Mouse (Mus musculus) limb, embryonic 13.5 days (tissue): ENCODE data around the gene Tmem167b. TPM values are rescaled to one million over a fixed set of nuclear protein-coding genes. Genes with fewer than 3 reads are reported as not detected.

Experiments used
- ATAC-seq: fragments of 200-750 bp; cut with Nextera tagmentation; 2 replicates; pipeline ENCODE4 v1.8.0; 2017; ENCODE audit warnings: low read depth, moderate number of reproducible peaks, moderate TSS enrichment; ENCODE audit not compliant: low FRiP score
- H3K27ac ChIP-seq: fragments of 300-500 bp; sonication (generic); 2 replicates; pipeline ENCODE4 v1.5.1; 2015; ENCODE audit warnings: inconsistent platforms, mild to moderate bottlenecking, moderate library complexity
- H3K27me3 ChIP-seq: fragments of 300-500 bp; sonication (generic); 2 replicates; pipeline ENCODE4 v1.6.1; 2015; ENCODE audit warnings: mild to moderate bottlenecking, inconsistent platforms
- H3K36me3 ChIP-seq: fragments of 300-500 bp; sonication (generic); 2 replicates; pipeline ENCODE4 v1.6.1; 2015; ENCODE audit warnings: inconsistent platforms, mild to moderate bottlenecking, moderate library complexity
- H3K4me1 ChIP-seq: fragments of 300-500 bp; sonication (generic); 2 replicates; pipeline ENCODE4 v1.6.1; 2015; ENCODE audit warnings: inconsistent platforms
- H3K4me2 ChIP-seq: fragments of 300-500 bp; sonication (generic); replicated peaks from 2 replicates; pipeline ENCODE4 v1.6.1; 2015; ENCODE audit warnings: inconsistent platforms, mild to moderate bottlenecking, moderate library complexity
- H3K4me3 ChIP-seq: fragments of 300-500 bp; sonication (generic); 2 replicates; pipeline ENCODE4 v1.5.1; 2015; ENCODE audit warnings: moderate library complexity, mild to moderate bottlenecking, inconsistent platforms
- H3K9ac ChIP-seq: fragments of 300-500 bp; sonication (generic); 2 replicates; pipeline ENCODE4 v1.6.1; 2015; ENCODE audit warnings: mild to moderate bottlenecking, inconsistent platforms
- H3K9me3 ChIP-seq: fragments of 300-500 bp; sonication (generic); 2 replicates; pipeline ENCODE4 v1.6.1; 2016; ENCODE audit warnings: inconsistent platforms
- WGBS: fragments of 180-500 bp; shearing (Covaris S2); methylation state at CpG from one replicate; pipeline ENCODE4 v1.1.7; 2015; 5-methylcytosine and 5-hydroxymethylcytosine counted together
- polyA plus RNA-seq: library from polyadenylated mRNA; unstranded; fragments of >200 nt; fragmentation: Nextera tagmentation; extraction: Ambion mirVana; gene quantifications from 2 replicates; pipeline ENCODE4 v1.2.1, GENCODE M21; 2015

Gene Tmem167b
- 46.4 and 47.8 TPM in 2 replicates for polyA plus RNA-seq

DNA sequence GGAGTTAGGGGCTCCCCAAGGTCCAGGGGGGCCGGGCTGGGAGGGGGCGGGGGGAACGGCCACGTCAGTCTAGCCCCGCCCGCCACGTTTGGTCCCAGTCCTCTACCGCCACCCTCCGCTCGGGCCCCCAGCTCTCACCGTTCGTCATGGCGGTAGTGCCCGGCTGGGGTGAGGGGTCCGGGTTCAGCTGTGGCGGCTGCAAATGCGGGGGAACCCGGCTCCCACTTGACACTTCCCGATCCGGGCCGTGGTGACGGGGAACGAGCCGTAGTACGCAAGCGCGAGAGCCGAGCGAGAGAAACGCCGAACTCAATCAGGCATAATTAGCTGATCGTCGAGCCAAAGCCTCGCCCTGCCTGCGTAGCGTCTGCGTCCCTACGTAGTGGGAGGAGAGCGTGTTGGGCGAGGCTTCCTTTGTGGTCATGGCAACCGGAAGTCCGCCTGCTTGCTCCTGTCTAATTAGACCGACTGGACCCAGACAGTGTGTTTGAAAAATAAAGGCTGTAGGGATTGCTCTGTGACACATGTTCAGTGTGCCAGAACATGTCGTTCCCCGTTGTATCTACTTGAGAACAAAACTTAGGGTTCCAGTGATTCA lies at the start of gene Tmem167b:
TSS of gene Tmem167b (minus strand) at position 334 of the 598 bp plus-strand sequence.
- H3K27me3 ChIP-seq, result no peaks in the 10 kb centered on the region

DNA sequence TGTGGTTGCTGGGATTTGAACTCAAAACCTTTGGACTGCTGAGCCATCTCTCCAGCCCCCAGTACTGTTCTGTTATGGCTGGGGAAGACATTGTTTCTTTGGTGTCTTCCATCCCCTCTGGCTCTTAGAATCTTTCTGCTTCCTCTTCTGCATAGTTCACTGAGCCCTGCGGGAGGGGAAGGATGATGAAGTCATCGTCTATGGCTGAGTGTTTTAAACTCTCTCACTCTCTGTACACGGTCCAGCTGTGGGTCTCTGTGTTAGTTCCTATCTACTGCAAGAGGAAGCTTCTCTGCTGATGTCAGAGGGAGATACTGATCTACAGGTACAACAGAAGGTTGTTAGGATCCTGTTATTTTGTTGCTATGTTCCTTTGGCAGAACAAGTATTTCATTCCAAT lies 46.6 kb upstream of the Tmem167b start:
- Histone ChIP-seq H3K4me1 (no peaks in the 10 kb centered on the region), H3K27me3 (no peaks in the 10 kb centered on the region), H3K27ac (no peak overlapping the region), H3K4me2 (no peak overlapping the region), H3K9ac (no peak overlapping the region), H3K4me3 (no peak overlapping the region), H3K36me3 (peaks cover 9% of the 10 kb centered on the region; the same call in 1 of the 2 replicates), H3K9me3 (no peaks in the 10 kb centered on the region)
- WGBS, result 77% methylated on average over 3 of the region's 3 CpGs
- ATAC-seq, result no peak

More for the DNA sequence above, at the start of gene Tmem167b:
- Histone ChIP-seq H3K9ac (peak within 1 kb of the TSS; percentile 79), H3K4me1 (peaks cover 20% of the 10 kb centered on the region), H3K9me3 (no peaks in the 10 kb centered on the region), H3K4me3 (peak within 1 kb of the TSS; percentile 64), H3K4me2 (peak within 1 kb of the TSS; percentile 87), H3K27ac (peak within 1 kb of the TSS; percentile 85), H3K36me3 (peaks cover 28% of the 10 kb centered on the region)
- WGBS, result under 1% methylated on average over 41 of the region's 45 CpGs
- ATAC-seq, result peak; percentile 96

DNA sequence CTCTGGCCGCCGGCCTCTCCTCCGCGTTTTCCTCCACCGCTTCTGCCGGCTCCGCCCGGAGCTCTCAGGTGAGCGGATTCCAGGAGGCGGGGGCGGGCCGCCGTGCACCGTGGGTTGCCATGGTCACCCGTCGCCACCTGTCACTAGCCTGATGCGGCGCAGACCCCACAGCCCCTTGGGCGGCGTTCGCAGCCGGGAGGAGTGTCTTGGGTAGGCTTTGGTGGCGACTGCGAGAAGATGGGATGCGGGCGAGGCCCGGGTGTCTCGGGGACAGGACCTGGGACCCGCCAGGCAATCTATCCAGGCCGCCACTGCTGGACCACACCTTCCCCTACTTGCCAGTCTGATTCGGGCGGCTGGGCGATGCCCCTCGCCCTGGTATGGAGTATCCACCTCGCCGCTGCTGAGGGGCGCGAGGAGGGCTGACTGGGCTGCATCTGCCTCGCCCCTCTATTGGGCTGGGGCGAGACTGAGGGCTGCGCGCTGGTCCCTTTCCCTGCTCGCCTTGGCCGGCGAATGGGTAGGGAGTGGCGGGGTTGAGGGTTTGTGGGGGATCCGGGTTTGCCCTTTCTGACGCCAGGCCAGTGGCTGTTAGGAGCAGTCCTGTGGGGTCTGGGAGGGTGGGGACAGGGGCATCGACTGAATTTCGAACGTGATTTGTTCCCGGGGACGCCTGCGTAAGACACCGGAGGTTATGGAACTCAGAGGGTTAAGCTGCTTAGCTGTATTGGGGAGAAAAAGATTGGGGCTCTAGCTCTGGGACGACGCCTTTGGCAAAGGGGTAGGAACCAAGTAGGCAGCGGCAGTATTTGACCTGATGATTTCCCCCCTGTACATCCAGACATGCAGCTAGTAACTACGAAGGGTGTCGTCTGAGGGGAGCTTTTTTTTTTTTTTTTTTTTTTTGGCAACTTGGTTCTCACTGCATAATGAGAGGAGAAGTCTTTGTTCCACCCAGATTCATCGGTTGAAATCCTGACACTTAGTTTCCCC lies 29.6 kb upstream of the Tmem167b start:
- Histone ChIP-seq H3K4me3 (peak overlapping the region; percentile 72), H3K4me1 (peaks cover 15% of the 10 kb centered on the region), H3K9me3 (no peaks in the 10 kb centered on the region), H3K4me2 (peak overlapping the region; percentile 97), H3K36me3 (no peaks in the 10 kb centered on the region), H3K9ac (peak overlapping the region; percentile 75), H3K27ac (no peak overlapping the region), H3K27me3 (no peaks in the 10 kb centered on the region)
- peak; percentile 83 for ATAC-seq
- under 1% methylated on average over 60 of the region's 61 CpGs for WGBS

DNA sequence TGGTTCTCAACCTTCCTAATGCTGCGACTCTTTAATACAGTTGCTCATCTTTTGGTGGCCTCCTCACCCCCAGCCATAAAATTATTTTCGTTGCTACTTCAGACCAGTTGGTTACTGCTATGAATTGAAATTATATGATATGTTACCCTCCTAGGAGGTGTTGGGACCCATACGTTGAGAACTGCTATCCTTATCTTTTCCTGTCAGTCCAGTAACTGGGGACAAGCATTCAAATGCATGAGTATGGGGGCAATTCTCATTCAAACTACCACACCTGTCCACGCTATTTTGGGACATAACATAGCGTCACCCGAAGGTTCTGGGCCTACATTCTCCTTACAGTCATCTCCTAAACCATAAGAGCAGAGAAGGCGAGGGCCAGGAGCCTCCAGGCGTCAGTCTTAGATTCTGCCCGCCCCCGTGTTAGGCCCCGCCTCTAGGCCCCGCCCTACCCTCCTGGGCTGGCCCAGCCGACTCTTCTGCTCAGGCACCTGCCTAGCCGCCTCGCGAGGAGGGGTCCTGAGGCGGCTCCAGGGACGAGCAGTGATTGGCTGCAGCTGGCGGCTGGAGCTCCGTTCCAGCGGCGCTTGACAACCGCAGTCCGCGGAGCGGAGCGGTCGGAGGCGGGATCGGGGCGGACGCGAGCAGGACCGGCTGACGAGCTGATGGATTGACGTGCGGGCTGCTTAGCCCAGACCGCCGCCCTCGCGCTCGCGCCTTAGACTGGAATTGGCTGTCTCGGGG lies 28.7 kb upstream of the Tmem167b start, which contains the start of gene Wdr47:
TSS of gene Wdr47 (plus strand) at position 494 of the 744 bp plus-strand sequence.
- Histone ChIP-seq H3K9ac (peak within 1 kb of the TSS; percentile 75), H3K27ac (no peak within 1 kb of the TSS), H3K4me1 (peaks cover 15% of the 10 kb centered on the region), H3K9me3 (no peaks in the 10 kb centered on the region), H3K36me3 (no peaks in the 10 kb centered on the region), H3K4me3 (peak within 1 kb of the TSS; percentile 72), H3K4me2 (peak within 1 kb of the TSS; percentile 97), H3K27me3 (no peaks in the 10 kb centered on the region)
- WGBS, result 6% methylated on average over 44 of the region's 44 CpGs
- peak; percentile 99 for ATAC-seq

DNA sequence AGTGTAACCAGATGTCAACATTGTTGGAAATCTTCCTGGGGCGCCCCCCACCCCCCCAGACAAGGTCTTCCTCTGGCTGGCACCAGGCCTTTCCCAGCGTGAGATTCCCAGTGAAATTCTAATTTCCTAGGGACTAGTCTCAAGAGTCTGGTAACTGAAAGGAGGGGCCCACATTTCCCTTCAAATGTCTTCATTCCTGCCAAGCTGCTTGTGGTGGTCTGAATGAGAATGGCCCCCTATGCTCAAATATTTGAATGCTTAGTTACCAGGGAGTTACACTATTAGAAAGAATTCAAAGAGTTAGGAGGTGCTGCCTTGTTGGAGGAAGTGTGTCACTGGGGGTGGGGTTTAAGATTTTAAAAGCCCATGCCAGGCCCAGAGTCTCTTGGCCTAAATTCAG lies 26.2 kb upstream of the Tmem167b start:
- Histone ChIP-seq H3K36me3 (no peaks in the 10 kb centered on the region), H3K4me3 (no peak overlapping the region), H3K27ac (no peak overlapping the region), H3K27me3 (no peaks in the 10 kb centered on the region), H3K9ac (no peak overlapping the region), H3K4me2 (no peak overlapping the region), H3K9me3 (no peaks in the 10 kb centered on the region), H3K4me1 (peaks cover 15% of the 10 kb centered on the region)
- 41% methylated on average over 2 of the region's 2 CpGs for WGBS
- no peak for ATAC-seq

DNA sequence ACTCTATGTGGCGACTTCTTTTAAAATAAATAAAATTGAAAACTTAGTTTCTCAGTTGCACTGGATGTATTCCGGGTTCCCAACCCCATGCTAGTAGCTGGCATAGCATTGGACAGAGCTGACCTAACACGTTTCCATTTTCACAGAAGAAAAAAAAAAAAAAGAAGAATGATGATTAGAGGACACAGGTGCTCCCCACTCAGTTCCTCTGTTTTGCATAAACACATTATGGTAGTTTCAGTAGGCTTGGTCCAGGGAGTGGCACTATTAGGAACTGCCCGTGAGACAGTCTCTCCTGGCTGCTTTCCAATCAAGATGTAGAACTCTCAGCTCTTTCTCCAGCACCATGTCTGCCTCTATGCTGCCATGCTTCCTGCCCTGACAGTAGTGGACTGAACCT lies 22.3 kb upstream of the Tmem167b start:
- 82% methylated on average over 4 of the region's 4 CpGs for WGBS
- H3K9me3 ChIP-seq, result no peaks in the 10 kb centered on the region
- no peaks in the 10 kb centered on the region for H3K4me1 ChIP-seq
- H3K27me3 ChIP-seq, result no peaks in the 10 kb centered on the region
- no peak overlapping the region for H3K9ac ChIP-seq
- ATAC-seq, result no peak
- no peak overlapping the region for H3K4me3 ChIP-seq
- H3K27ac ChIP-seq, result no peak overlapping the region
- H3K36me3 ChIP-seq, result peaks cover 8% of the 10 kb centered on the region
- no peak overlapping the region for H3K4me2 ChIP-seq

GRCm38 (mm10) chr3:108574018-108574417 lies 11.8 kb upstream of the Tmem167b start:
- Histone ChIP-seq H3K27me3 (no peaks in the 10 kb centered on the region; the same call in 1 of the 2 replicates), H3K4me2 (no peak overlapping the region), H3K9ac (no peak overlapping the region), H3K4me1 (peaks cover 20% of the 10 kb centered on the region), H3K4me3 (no peak overlapping the region), H3K36me3 (peaks cover 14% of the 10 kb centered on the region), H3K27ac (no peak overlapping the region), H3K9me3 (no peaks in the 10 kb centered on the region)
- WGBS, result 84% methylated on average over 5 of the region's 5 CpGs
- ATAC-seq, result no peak

DNA sequence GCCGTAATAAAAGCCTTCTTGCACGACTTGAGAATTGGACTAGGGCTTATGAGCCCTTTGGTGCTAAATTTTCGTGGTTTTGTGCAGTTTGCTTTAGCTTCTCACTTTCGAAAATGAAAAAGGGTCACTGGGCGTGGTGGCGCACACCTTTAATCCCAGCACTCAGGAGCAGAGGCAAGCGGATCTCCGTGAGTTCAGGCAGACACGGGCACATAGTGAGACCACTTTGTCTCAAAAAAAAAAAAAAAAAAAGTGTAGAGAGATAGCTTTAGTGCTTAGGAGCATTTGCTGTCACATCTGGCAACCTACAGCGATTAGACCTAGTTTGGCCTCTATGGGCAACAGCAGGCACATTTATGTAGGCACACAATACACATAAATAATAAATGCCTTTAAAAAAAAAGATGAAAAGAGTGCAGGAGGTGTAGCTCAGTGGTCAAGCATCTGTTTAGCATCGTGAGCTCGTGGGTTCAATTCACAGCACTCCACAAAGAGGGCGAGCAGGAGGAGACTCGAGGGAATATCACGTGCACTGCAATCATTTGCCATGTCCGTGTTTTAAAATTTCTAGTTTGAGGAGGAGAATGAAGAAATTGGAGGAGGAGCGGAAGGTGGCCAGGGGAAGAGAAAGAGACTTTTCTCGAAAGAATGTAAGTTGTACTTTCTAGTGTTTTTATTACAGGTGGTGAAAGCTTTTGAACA lies 10.2 kb upstream of the Tmem167b start:
- WGBS, result 40% methylated on average over 18 of the region's 18 CpGs
- no peak for ATAC-seq
- peak overlapping the region; percentile 79 for H3K4me2 ChIP-seq
- H3K27ac ChIP-seq, result no peak overlapping the region
- H3K4me1 ChIP-seq, result peaks cover 20% of the 10 kb centered on the region
- no peaks in the 10 kb centered on the region; the same call in 1 of the 2 replicates for H3K36me3 ChIP-seq
- H3K9ac ChIP-seq, result peak overlapping the region; percentile 80
- no peaks in the 10 kb centered on the region; the same call in 1 of the 2 replicates for H3K27me3 ChIP-seq
- peak overlapping the region; percentile 74 for H3K4me3 ChIP-seq
- no peaks in the 10 kb centered on the region for H3K9me3 ChIP-seq

- H3K27ac ChIP-seq, result peak within 1 kb of the TSS; percentile 69
- under 1% methylated on average over 42 of the region's 42 CpGs for WGBS
- ATAC-seq, result peak; percentile 98
These were observed 9.4 kb upstream of the Tmem167b start, which contains the start of gene Taf13 for GRCm38 (mm10) chr3:108571443-108572294. Gene Taf13 (plus strand): TSS chr3:108571698.

GRCm38 (mm10) chr3:108570813-108571212 lies 8.5 kb upstream of the Tmem167b start:
- no peak for ATAC-seq
- H3K4me2 ChIP-seq, result peak overlapping the region; percentile 79
- H3K4me1 ChIP-seq, result peaks cover 20% of the 10 kb centered on the region
- H3K9ac ChIP-seq, result no peak overlapping the region
- H3K36me3 ChIP-seq, result no peaks in the 10 kb centered on the region
- peak overlapping the region; percentile 74; the same call in 1 of the 2 replicates for H3K4me3 ChIP-seq
- WGBS, result 88% methylated on average over 14 of the region's 14 CpGs
- H3K27me3 ChIP-seq, result no peaks in the 10 kb centered on the region; the same call in 1 of the 2 replicates
- no peaks in the 10 kb centered on the region for H3K9me3 ChIP-seq
- no peak overlapping the region for H3K27ac ChIP-seq

More at GRCm38 (mm10) chr3:108571443-108572294, 9.4 kb upstream of the Tmem167b start, which contains the start of gene Taf13:
- no peaks in the 10 kb centered on the region for H3K36me3 ChIP-seq
- H3K4me3 ChIP-seq, result peak within 1 kb of the TSS; percentile 74
- H3K9ac ChIP-seq, result peak within 1 kb of the TSS; percentile 80
- H3K4me2 ChIP-seq, result peak within 1 kb of the TSS; percentile 79
- no peaks in the 10 kb centered on the region; the same call in 1 of the 2 replicates for H3K27me3 ChIP-seq
- H3K9me3 ChIP-seq, result no peaks in the 10 kb centered on the region
- peaks cover 20% of the 10 kb centered on the region for H3K4me1 ChIP-seq
